Mouse (Mus musculus) C2C12 (cell line): ENCODE data around the gene Myl7. TPM values are rescaled to one million over a fixed set of nuclear protein-coding genes. Genes with fewer than 3 reads are reported as not detected.

ENCODE experiments used
- H3K27me3 ChIP-seq: one replicate; pipeline ENCODE4 v1.6.1; 2011; ENCODE audit not compliant: control insufficient read depth, insufficient read depth, insufficient read length
- H3K36me3 ChIP-seq: one replicate; pipeline ENCODE4 v1.6.1; 2011; ENCODE audit not compliant: control insufficient read depth, insufficient read depth
- H3K4me3 ChIP-seq: one replicate; pipeline ENCODE4 v1.5.1; 2011; ENCODE audit warnings: mild to moderate bottlenecking, control low read depth; ENCODE audit not compliant: poor library complexity, insufficient read depth, severe bottlenecking
- H3K79me2 ChIP-seq: one replicate; pipeline ENCODE4 v1.6.1; 2011; ENCODE audit not compliant: control insufficient read depth, insufficient read depth
- H3K79me3 ChIP-seq: one replicate; pipeline ENCODE4 v1.6.1; 2011; ENCODE audit warnings: low read depth, control low read depth
- H3ac ChIP-seq: one replicate; pipeline ENCODE3; 2011; ENCODE audit warnings: low read depth; ENCODE audit not compliant: control insufficient read depth, insufficient read length
- CEBPB ChIP-seq: IDR thresholded peaks from one replicate; pipeline ENCODE4 v1.6.1; 2011; ENCODE audit warnings: low read depth, mild to moderate bottlenecking, control low read depth, moderate library complexity
- CTCF ChIP-seq: IDR thresholded peaks from one replicate; pipeline ENCODE4 v1.5.1; 2011; ENCODE audit not compliant: control insufficient read depth, insufficient read depth, insufficient read length
- FOSL1 ChIP-seq: IDR thresholded peaks from one replicate; pipeline ENCODE4 v1.8.0; 2011; ENCODE audit warnings: mild to moderate bottlenecking, low read length; ENCODE audit not compliant: poor library complexity, insufficient read depth, severe bottlenecking
- MAX ChIP-seq: IDR thresholded peaks from one replicate; pipeline ENCODE4 v1.6.1; 2011; ENCODE audit warnings: mild to moderate bottlenecking, control low read depth
- MYOD1 ChIP-seq: IDR thresholded peaks from one replicate; pipeline ENCODE4 v1.6.1; 2011; ENCODE audit warnings: low read depth; ENCODE audit not compliant: control insufficient read depth, insufficient read length
- MYOG ChIP-seq: IDR thresholded peaks from one replicate; pipeline ENCODE4 v1.6.1; 2011; ENCODE audit not compliant: control insufficient read depth, insufficient read length; ENCODE audit errors: extremely low read depth
- USF1 ChIP-seq: IDR thresholded peaks from one replicate; pipeline ENCODE4 v1.6.1; 2011; ENCODE audit warnings: low read depth, mild to moderate bottlenecking, control low read depth, moderate library complexity
- polyA plus RNA-seq: library from polyadenylated mRNA; unstranded; fragments of >200 nt; fragmentation: generic; extraction: Trizol; gene quantifications from one replicate; pipeline ENCODE4 v1.2.1, GENCODE M21; 2012; ENCODE audit warnings: missing spikeins

Myl7 gene
- polyA plus RNA-seq, 1 experiment, result not detected

GRCm38 (mm10) chr11:5879905-5880304 lies 18.7 kb downstream of the Myl7 start:
- no peaks in the 10 kb centered on the region for H3K27me3 ChIP-seq
- H3K36me3 ChIP-seq, result peaks cover 17% of the 10 kb centered on the region
- peak; percentile 68 for TF ChIP-seq USF1
- TF ChIP-seq MAX, result peak; percentile 93
- TF ChIP-seq MYOD1, result no peak
- TF ChIP-seq CTCF, result peak; percentile 67
- TF ChIP-seq MYOG, result no peak
- TF ChIP-seq FOSL1, result no peak
- TF ChIP-seq CEBPB, result no peak
- H3K79me3 ChIP-seq, result peaks cover 9% of the 10 kb centered on the region
- no peak overlapping the region for H3K4me3 ChIP-seq
- H3K79me2 ChIP-seq, result peaks cover 23% of the 10 kb centered on the region
- H3ac ChIP-seq, result no peak overlapping the region

GRCm38 (mm10) chr11:5878661-5879060 lies 19.9 kb downstream of the Myl7 start:
- Histone ChIP-seq H3ac (peak overlapping the region; percentile 54), H3K4me3 (no peak overlapping the region), H3K27me3 (no peaks in the 10 kb centered on the region), H3K79me3 (peaks cover 9% of the 10 kb centered on the region), H3K36me3 (peaks cover 29% of the 10 kb centered on the region), H3K79me2 (peaks cover 23% of the 10 kb centered on the region)
- TF ChIP-seq MYOD1 (no peak), CEBPB (no peak), MAX (no peak), MYOG (no peak), USF1 (no peak), FOSL1 (no peak), CTCF (no peak)

GRCm38 (mm10) chr11:5877921-5878526 lies 20.6 kb downstream of the Myl7 start, which contains the start of gene Pold2:
Pold2 (minus strand) TSS chr11:5878292.
- TF ChIP-seq MAX (peak; percentile 84), CEBPB (no peak)
- H3K4me3 ChIP-seq, result peak within 1 kb of the TSS; percentile 58
- H3K36me3 ChIP-seq, result peaks cover 35% of the 10 kb centered on the region

GRCm38 (mm10) chr11:5877421-5877820 lies 21.2 kb downstream of the Myl7 start:
- Histone ChIP-seq H3K79me2 (peaks cover 23% of the 10 kb centered on the region), H3K79me3 (peaks cover 9% of the 10 kb centered on the region), H3ac (peak overlapping the region; percentile 39), H3K27me3 (no peaks in the 10 kb centered on the region), H3K4me3 (peak overlapping the region; percentile 58), H3K36me3 (peaks cover 41% of the 10 kb centered on the region)
- TF ChIP-seq USF1 (no peak), CEBPB (no peak), MAX (no peak), FOSL1 (no peak), MYOD1 (no peak), MYOG (no peak), CTCF (no peak)

More at GRCm38 (mm10) chr11:5877921-5878526, 20.6 kb downstream of the Myl7 start, which contains the start of gene Pold2:
- Histone ChIP-seq H3K79me3 (peaks cover 9% of the 10 kb centered on the region), H3ac (peak within 1 kb of the TSS; percentile 54), H3K27me3 (no peaks in the 10 kb centered on the region), H3K79me2 (peaks cover 23% of the 10 kb centered on the region)

- Histone ChIP-seq H3K79me3 (peaks cover 9% of the 10 kb centered on the region), H3ac (no peak overlapping the region), H3K4me3 (no peak overlapping the region), H3K27me3 (no peaks in the 10 kb centered on the region), H3K36me3 (peaks cover 83% of the 10 kb centered on the region), H3K79me2 (peaks cover 23% of the 10 kb centered on the region)
- TF ChIP-seq CEBPB (no peak), USF1 (no peak), MAX (no peak), MYOG (no peak), FOSL1 (no peak), CTCF (no peak), MYOD1 (no peak)
Measured at GRCm38 (mm10) chr11:5873192-5873591, 25.4 kb downstream of the Myl7 start.

- H3K79me2 ChIP-seq, result peaks cover 21% of the 10 kb centered on the region
- H3ac ChIP-seq, result no peak overlapping the region
- no peaks in the 10 kb centered on the region for H3K27me3 ChIP-seq
- H3K4me3 ChIP-seq, result no peak overlapping the region
- H3K36me3 ChIP-seq, result peaks cover 88% of the 10 kb centered on the region
- no peak for TF ChIP-seq FOSL1
- H3K79me3 ChIP-seq, result peaks cover 9% of the 10 kb centered on the region
Measured at GRCm38 (mm10) chr11:5872707-5873106, 25.9 kb downstream of the Myl7 start.
